Mouse (Mus musculus) liver, adult 2 months (tissue): Measurements from ENCODE around the gene Rph3al.

Experiments
- CTCF ChIP-seq: fragments of 200-500 bp; IDR thresholded peaks from 2 replicates; pipeline ENCODE4 v1.5.1; 2011; ENCODE audit warnings: low read depth, low read length, control low read depth
- POLR2A ChIP-seq: fragments of 200-500 bp; IDR thresholded peaks from 2 replicates; pipeline ENCODE4 v1.6.1; 2011; ENCODE audit warnings: low read length, control low read depth; ENCODE audit not compliant: insufficient read depth; ENCODE audit errors: extremely low read depth

DNA sequence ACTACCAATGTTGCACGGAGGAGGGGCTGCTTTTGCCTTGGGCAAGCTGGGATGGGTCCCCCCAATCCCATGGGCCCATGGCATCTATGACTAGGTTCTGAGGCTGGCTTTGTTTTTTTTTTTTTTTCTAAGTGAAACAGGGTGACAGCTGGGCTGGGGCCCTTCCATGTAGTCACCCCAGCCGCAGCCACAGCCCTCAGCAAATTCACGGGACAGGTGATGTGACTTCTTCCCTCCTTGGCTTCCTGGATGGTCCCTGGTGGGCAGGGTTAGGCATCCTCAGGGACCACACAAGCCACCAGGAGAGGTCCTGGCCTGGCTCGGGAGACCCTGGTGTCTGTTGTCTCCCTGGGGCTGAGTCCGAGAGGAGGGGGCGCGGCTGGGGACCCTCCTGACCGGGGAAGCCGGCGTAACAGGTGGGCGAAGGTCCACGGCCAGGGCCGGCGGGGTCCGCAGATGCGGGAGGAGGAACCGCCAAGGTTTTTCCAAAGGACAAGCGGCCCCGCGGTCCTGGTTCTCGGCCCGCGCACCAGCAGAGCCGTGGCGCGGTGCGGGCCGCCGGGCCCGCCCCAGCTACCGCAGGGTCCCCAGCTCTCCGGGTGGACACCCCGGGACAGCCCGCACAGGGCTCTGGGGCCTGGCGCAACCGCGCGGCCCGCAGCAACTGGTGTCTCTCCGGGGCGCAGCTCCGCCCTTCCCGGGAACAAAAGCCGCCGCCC, 143.5 kb downstream of the Rph3al start:
- no peak for TF ChIP-seq CTCF
- no peak for TF ChIP-seq POLR2A
